In genomic region chr8:105473816-105474606, GRCm38 (mm10) we compare ENCODE assay signal across 9 mouse cellular contexts. TPM values are rescaled to one million over a fixed set of nuclear protein-coding genes. Genes with fewer than 3 reads are reported as not detected.
DNase-seq lines count a peak whose midpoint lies in the region; ATAC-seq and TF ChIP-seq lines count a peak whose summit lies in the region.
"Had no signal": no experiment of that assay in that cellular context is flagged by ENCODE, and none has a peak within 500 bp of the region (broad histone marks: within the 10 kb centered on the region; RNA-seq: fewer than 3 reads in every experiment).

No protein-coding gene starts in this region.

- H3K4me3 ChIP-seq in cerebellum, adult 2 months (replicated peaks; ENCODE audit: insufficient read depth, low read depth, low read length) = no peak overlapping the region
- peak overlapping the region; percentile 34; the same call in 1 of the 2 replicates for H3K4me3 ChIP-seq in embryonic facial prominence, embryonic 10.5 days
- no peak overlapping the region for H3K4me3 ChIP-seq in heart, embryonic 13.5 days
- no peak overlapping the region for H3K4me3 ChIP-seq in midbrain, embryonic 11.5 days (ENCODE audit: low read depth, low read length)
- H3K4me3 ChIP-seq: megakaryocyte, embryonic 14.5 days had no signal

- TF ChIP-seq POLR2A in cerebellum, adult 2 months (IDR thresholded peaks at IDR 0.05; ENCODE audit: borderline replicate concordance, insufficient read depth, low read length) = no peak

- no peaks in the 10 kb centered on the region for H3K27me3 ChIP-seq in cerebellum, adult 2 months (ENCODE audit: control insufficient read depth, insufficient read depth, low read length)
- peaks cover 71% of the 10 kb centered on the region for H3K27me3 ChIP-seq in embryonic facial prominence, embryonic 10.5 days (replicated peaks; ENCODE audit: low read depth, poor library complexity, severe bottlenecking)
- H3K27me3 ChIP-seq in heart, embryonic 13.5 days (replicated peaks) = peaks cover 42% of the 10 kb centered on the region
- H3K27me3 ChIP-seq in midbrain, embryonic 11.5 days (ENCODE audit: control insufficient read depth, insufficient read depth, low read length) = peaks cover 19% of the 10 kb centered on the region

- no peak for TF ChIP-seq CTCF in cerebellum, adult 2 months (IDR thresholded peaks at IDR 0.05; ENCODE audit: borderline replicate concordance, insufficient read depth, low read depth, low read length)

- H3K27ac ChIP-seq in cerebellum, adult 2 months (ENCODE audit: insufficient read depth, low read length) = no peak overlapping the region
- H3K27ac ChIP-seq in embryonic facial prominence, embryonic 10.5 days (replicated peaks) = 0 out of 2 replicates have a peak overlapping the region, but pooled peaks have one; percentile 49
- H3K27ac ChIP-seq in heart, embryonic 13.5 days (replicated peaks) = peak overlapping the region; percentile 26; the same call in 1 of the 2 replicates
- no peak overlapping the region for H3K27ac ChIP-seq in midbrain, embryonic 11.5 days (ENCODE audit: low read depth, low read length)

- peaks cover 14% of the 10 kb centered on the region for H3K36me3 ChIP-seq in embryonic facial prominence, embryonic 10.5 days (replicated peaks)
- peaks cover 14% of the 10 kb centered on the region for H3K36me3 ChIP-seq in heart, embryonic 13.5 days
- H3K36me3 ChIP-seq in midbrain, embryonic 11.5 days (ENCODE audit: control insufficient read depth, insufficient read depth, low read length) = no peaks in the 10 kb centered on the region

- H3K4me1 ChIP-seq in cerebellum, adult 2 months (ENCODE audit: control insufficient read depth, insufficient read depth, low read length) = peaks cover 11% of the 10 kb centered on the region; the same call in 1 of the 2 replicates
- H3K4me1 ChIP-seq in embryonic facial prominence, embryonic 10.5 days = peaks cover 82% of the 10 kb centered on the region
- H3K4me1 ChIP-seq in heart, embryonic 13.5 days = peaks cover 80% of the 10 kb centered on the region
- peaks cover 63% of the 10 kb centered on the region for H3K4me1 ChIP-seq in midbrain, embryonic 11.5 days (ENCODE audit: control insufficient read depth, insufficient read depth, low read length)

- peak overlapping the region; percentile 25; the same call in 1 of the 2 replicates for H3K9ac ChIP-seq in heart, embryonic 13.5 days
- peak overlapping the region; percentile 16; the same call in 1 of the 2 replicates for H3K9ac ChIP-seq in midbrain, embryonic 11.5 days (ENCODE audit: low read length)

- H3K9me3 ChIP-seq in embryonic facial prominence, embryonic 10.5 days = no peaks in the 10 kb centered on the region
- H3K9me3 ChIP-seq in heart, embryonic 13.5 days = no peaks in the 10 kb centered on the region
- no peaks in the 10 kb centered on the region for H3K9me3 ChIP-seq in midbrain, embryonic 11.5 days (ENCODE audit: control insufficient read depth, low read length)
- H3K9me3 ChIP-seq: megakaryocyte, embryonic 14.5 days had no signal

- ATAC-seq in heart, embryonic 13.5 days (ENCODE audit: extremely low read depth, insufficient number of reproducible peaks, low FRiP score, low TSS enrichment) = no peak
- no peak for ATAC-seq in midbrain, embryonic 11.5 days (ENCODE audit: low FRiP score)

- peak; percentile 41 for DNase-seq in cerebellum, adult 9-11 months
- DNase-seq in cerebellum, adult 2 months = no peak
- DNase-seq in embryonic facial prominence, embryonic 10.5 days (ENCODE audit: low spot score) = peak; percentile 64
- DNase-seq in kidney, postnatal 14 days = peak; percentile 76
- peak; percentile 92 for DNase-seq in midbrain, embryonic 11.5 days (ENCODE audit: low spot score, missing footprints)
- DNase-seq in urinary bladder, adult 2 months (ENCODE audit: low spot score) = no peak
- DNase-seq in spleen, postnatal 36 days (ENCODE audit: low spot score in 2 of 2) = no peak

- WGBS in cerebellum, adult 2 months = 31% methylated on average over 17 of the region's 17 CpGs
- 25% methylated on average over 17 of the region's 17 CpGs for WGBS in embryonic facial prominence, embryonic 10.5 days
- 33% methylated on average over 17 of the region's 17 CpGs for WGBS in heart, embryonic 13.5 days
- 24% methylated on average over 17 of the region's 17 CpGs for WGBS in midbrain, embryonic 11.5 days

- peak overlapping the region; percentile 18 for H3K4me2 ChIP-seq in heart, embryonic 13.5 days
- H3K4me2 ChIP-seq in midbrain, embryonic 11.5 days = peak overlapping the region; percentile 10; the same call in 1 of the 2 replicates

RNA-seq across cellular contexts. Expression of gene Tppp3, which starts 2.7 kb away (rescaled TPM):
- polyA plus RNA-seq in cerebellum, adult 2 months (2012; rRNA removed) = 286 and 297 TPM in 2 replicates
- polyA plus RNA-seq in embryonic facial prominence, embryonic 10.5 days (2016; fragmentation: Nextera tagmentation; extraction: Ambion mirVana) = 35.7 and 48.8 TPM in 2 replicates
- polyA plus RNA-seq in heart, embryonic 13.5 days (2015; fragmentation: Nextera tagmentation; extraction: Ambion mirVana) = 12.3 TPM in 2 replicates
- polyA plus RNA-seq in midbrain, embryonic 11.5 days (2014; fragmentation: Nextera tagmentation; extraction: Ambion mirVana) = 106 and 107 TPM in 2 replicates
- 84.1 and 93.7 TPM in 2 replicates for polyA plus RNA-seq in urinary bladder, adult 2 months (2012; rRNA removed)

RNA-seq across cellular contexts. Expression of gene Zdhhc1, which starts 22.7 kb away (rescaled TPM):
- polyA plus RNA-seq in cerebellum, adult 2 months (2012; rRNA removed) = 64.7 and 67.9 TPM in 2 replicates
- 19.2 and 20.5 TPM in 2 replicates for polyA plus RNA-seq in embryonic facial prominence, embryonic 10.5 days (2016; fragmentation: Nextera tagmentation; extraction: Ambion mirVana)
- polyA plus RNA-seq in heart, embryonic 13.5 days (2015; fragmentation: Nextera tagmentation; extraction: Ambion mirVana) = 21.8 and 22.3 TPM in 2 replicates
- 14.5 and 19.0 TPM in 2 replicates for polyA plus RNA-seq in midbrain, embryonic 11.5 days (2014; fragmentation: Nextera tagmentation; extraction: Ambion mirVana)
- 56.7 and 64.7 TPM in 2 replicates for polyA plus RNA-seq in urinary bladder, adult 2 months (2012; rRNA removed)

RNA-seq across cellular contexts. Expression of gene Hsd11b2, which starts 44.5 kb away (rescaled TPM):
- 0.08 TPM in 1 of 2 replicates, not detected in the other for polyA plus RNA-seq in cerebellum, adult 2 months (2012; rRNA removed)
- polyA plus RNA-seq in embryonic facial prominence, embryonic 10.5 days (2016; fragmentation: Nextera tagmentation; extraction: Ambion mirVana) = 18.8 and 22.2 TPM in 2 replicates
- polyA plus RNA-seq in heart, embryonic 13.5 days (2015; fragmentation: Nextera tagmentation; extraction: Ambion mirVana) = 1.2 and 1.5 TPM in 2 replicates
- 19.8 and 24.3 TPM in 2 replicates for polyA plus RNA-seq in midbrain, embryonic 11.5 days (2014; fragmentation: Nextera tagmentation; extraction: Ambion mirVana)
- polyA plus RNA-seq in urinary bladder, adult 2 months (2012; rRNA removed) = 0.49 and 0.52 TPM in 2 replicates

Comparison
In these comparisons a context has a peak if more than half of its experiments do, and no peak if none do; other contexts are left out.
1. DNase-seq: peak in cerebellum, adult 9-11 months (single experiment), embryonic facial prominence, embryonic 10.5 days (single experiment), kidney, postnatal 14 days (single experiment) and midbrain, embryonic 11.5 days (single experiment); none in cerebellum, adult 2 months (0 of 2), urinary bladder, adult 2 months (single experiment) and spleen, postnatal 36 days (0 of 2).
2. H3K27ac ChIP-seq: peak in embryonic facial prominence, embryonic 10.5 days (single experiment) and heart, embryonic 13.5 days (single experiment); none in cerebellum, adult 2 months (single experiment) and midbrain, embryonic 11.5 days (single experiment).